Mouse (Mus musculus): ENCODE measurements around the gene Slc47a1.

Gene Slc47a1

GRCm38 (mm10) chr11:61368668-61369067 lies 9.5 kb downstream of the Slc47a1 start:
- peak; percentile 62 for DNase-seq

GRCm38 (mm10) chr11:61366517-61367273 lies 11.4 kb downstream of the Slc47a1 start:
- no peak for DNase-seq

GRCm38 (mm10) chr11:61365938-61366337 lies 12.2 kb downstream of the Slc47a1 start:
- no peak for DNase-seq

- DNase-seq: no peak
Measured at GRCm38 (mm10) chr11:61364096-61364495, 14.0 kb downstream of the Slc47a1 start.

GRCm38 (mm10) chr11:61361515-61362190 lies 16.5 kb downstream of the Slc47a1 start:
- DNase-seq: no peak

GRCm38 (mm10) chr11:61356600-61356999 lies 21.5 kb downstream of the Slc47a1 start:
- DNase-seq: peak; percentile 52

- peak; percentile 54 for DNase-seq
Measured at GRCm38 (mm10) chr11:61356111-61356510, 22.0 kb downstream of the Slc47a1 start.

GRCm38 (mm10) chr11:61355351-61355750 lies 22.8 kb downstream of the Slc47a1 start:
- DNase-seq: no peak

- peak; percentile 81 for DNase-seq
Measured at GRCm38 (mm10) chr11:61354346-61354745, 23.8 kb downstream of the Slc47a1 start.

GRCm38 (mm10) chr11:61353038-61353437 lies 25.1 kb downstream of the Slc47a1 start:
- DNase-seq: no peak

GRCm38 (mm10) chr11:61352138-61352651 lies 25.9 kb downstream of the Slc47a1 start:
- DNase-seq: no peak

- DNase-seq: peak; percentile 90
Measured at GRCm38 (mm10) chr11:61349337-61349736, 28.8 kb downstream of the Slc47a1 start.

GRCm38 (mm10) chr11:61346133-61346532 lies 32.0 kb downstream of the Slc47a1 start:
- no peak for DNase-seq

GRCm38 (mm10) chr11:61342505-61343420 lies 35.4 kb downstream of the Slc47a1 start, which contains the start of gene Slc47a2:
Gene Slc47a2 (minus strand): TSS chr11:61342860.
- no peak for DNase-seq

- no peak for DNase-seq
Measured at GRCm38 (mm10) chr11:61341971-61342370, 36.2 kb downstream of the Slc47a1 start.

GRCm38 (mm10) chr11:61341233-61341632 lies 36.9 kb downstream of the Slc47a1 start:
- DNase-seq: no peak

GRCm38 (mm10) chr11:61340374-61340773 lies 37.8 kb downstream of the Slc47a1 start:
- no peak for DNase-seq

GRCm38 (mm10) chr11:61337586-61337985 lies 40.6 kb downstream of the Slc47a1 start:
- no peak for DNase-seq

- DNase-seq: no peak
Measured at GRCm38 (mm10) chr11:61320904-61321687, 57.0 kb downstream of the Slc47a1 start.

GRCm38 (mm10) chr11:61319923-61320567 lies 58.1 kb downstream of the Slc47a1 start:
- no peak for DNase-seq

GRCm38 (mm10) chr11:61319233-61319922 lies 58.8 kb downstream of the Slc47a1 start:
- peak; percentile 49 for DNase-seq
